Mouse (Mus musculus): ENCODE measurements around the gene Igdcc4. TPM values are rescaled to one million over a fixed set of nuclear protein-coding genes. Genes with fewer than 3 reads are reported as not detected.

The Igdcc4 gene
- 22.3 TPM for polyA plus RNA-seq (2014; fragmentation: Illumina TruSeq; extraction: RNeasy Lipid Tissue Mini Kit (QIAGEN cat#74804); ENCODE audit: low read depth, low replicate concordance)

DNA sequence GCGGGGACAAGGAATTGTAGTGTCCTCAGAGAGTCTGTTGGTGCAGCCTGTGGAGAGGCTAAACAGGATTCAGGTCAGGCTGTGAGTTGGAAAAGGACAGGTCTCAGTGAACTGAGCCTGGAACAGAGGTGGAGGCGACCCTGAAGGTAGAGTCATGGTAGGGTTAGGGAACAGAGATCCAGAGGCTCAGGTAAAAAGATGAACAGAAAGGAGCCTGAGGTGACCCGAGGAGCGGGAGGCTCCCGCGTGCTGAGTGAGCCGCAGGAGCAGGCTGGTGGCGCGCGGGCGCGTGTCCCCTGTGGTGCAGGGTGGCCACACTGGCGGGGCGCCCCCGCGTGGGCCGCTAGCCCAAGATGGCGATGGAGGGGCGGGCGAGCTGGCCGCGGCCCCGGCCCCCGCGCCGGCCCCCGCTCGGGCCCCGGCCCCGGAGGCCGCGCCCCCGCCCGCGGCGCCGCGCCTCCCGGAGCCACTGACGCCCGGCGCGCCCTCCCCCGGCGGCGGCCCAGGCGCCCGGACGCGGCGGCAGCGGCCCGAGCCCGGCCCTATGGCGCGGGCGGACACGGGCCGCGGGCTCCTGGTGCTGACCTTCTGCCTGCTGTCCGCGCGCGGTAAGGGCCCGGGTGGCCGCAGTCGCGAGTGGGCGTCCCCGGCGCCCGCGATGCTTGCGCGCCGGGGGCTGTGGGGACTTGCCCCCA is at the start of gene Igdcc4:
Gene Igdcc4, plus strand, starts transcription at position 496 of the 695 bp plus-strand sequence.

DNA sequence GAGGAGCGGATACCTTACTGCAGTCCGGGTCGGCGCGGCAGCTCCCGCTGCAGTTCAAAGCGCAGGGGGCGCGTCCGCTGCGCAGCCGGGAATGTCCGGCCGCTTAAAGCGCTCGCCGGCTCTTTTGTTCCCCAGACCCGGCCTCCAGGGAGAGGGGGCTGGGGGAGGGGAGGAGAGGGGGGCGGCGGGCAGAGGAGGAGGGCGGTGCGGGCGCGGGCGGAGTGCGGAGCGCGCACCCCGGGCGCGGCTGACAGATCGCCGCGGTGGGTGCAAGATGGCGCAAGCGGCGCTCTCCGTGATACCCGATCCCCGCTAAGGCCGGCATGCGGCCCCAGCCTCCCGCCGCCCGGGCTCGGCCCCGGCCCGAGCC is 39.6 kb downstream of the Igdcc4 start, which contains the start of gene Igdcc3:
Gene Igdcc3, plus strand, starts transcription at position 254 of the 370 bp plus-strand sequence.

Other genes with a start within 250 kb of the Igdcc4 start
- gene Slc24a1, start 149.9 kb upstream of the Igdcc4 start, polyA plus RNA-seq (2014; fragmentation: Illumina TruSeq; extraction: RNeasy Lipid Tissue Mini Kit (QIAGEN cat#74804); ENCODE audit: low read depth, low replicate concordance) = not detected
- gene Ints14, start 140.6 kb upstream of the Igdcc4 start, polyA plus RNA-seq (2014; fragmentation: Illumina TruSeq; extraction: RNeasy Lipid Tissue Mini Kit (QIAGEN cat#74804); ENCODE audit: low read depth, low replicate concordance) = 18.0 TPM
- 105 TPM for gene Hacd3, start 79.8 kb upstream of the Igdcc4 start, polyA plus RNA-seq (2014; fragmentation: Illumina TruSeq; extraction: RNeasy Lipid Tissue Mini Kit (QIAGEN cat#74804); ENCODE audit: low read depth, low replicate concordance)
- gene Dpp8, start 69.1 kb upstream of the Igdcc4 start, polyA plus RNA-seq (2014; fragmentation: Illumina TruSeq; extraction: RNeasy Lipid Tissue Mini Kit (QIAGEN cat#74804); ENCODE audit: low read depth, low replicate concordance) = 181 TPM
- gene Igdcc3, start 39.7 kb downstream of the Igdcc4 start, polyA plus RNA-seq (2014; fragmentation: Illumina TruSeq; extraction: RNeasy Lipid Tissue Mini Kit (QIAGEN cat#74804); ENCODE audit: low read depth, low replicate concordance) = not detected
- 8.5 TPM for gene Parp16, start 93.9 kb downstream of the Igdcc4 start, polyA plus RNA-seq (2014; fragmentation: Illumina TruSeq; extraction: RNeasy Lipid Tissue Mini Kit (QIAGEN cat#74804); ENCODE audit: low read depth, low replicate concordance)
- 7.9 TPM for gene Cilp, start 163.7 kb downstream of the Igdcc4 start, polyA plus RNA-seq (2014; fragmentation: Illumina TruSeq; extraction: RNeasy Lipid Tissue Mini Kit (QIAGEN cat#74804); ENCODE audit: low read depth, low replicate concordance)
- 98.3 TPM for gene Clpx, start 192.8 kb downstream of the Igdcc4 start, polyA plus RNA-seq (2014; fragmentation: Illumina TruSeq; extraction: RNeasy Lipid Tissue Mini Kit (QIAGEN cat#74804); ENCODE audit: low read depth, low replicate concordance)
- 11.3 TPM for gene Pdcd7, start 244.6 kb downstream of the Igdcc4 start, polyA plus RNA-seq (2014; fragmentation: Illumina TruSeq; extraction: RNeasy Lipid Tissue Mini Kit (QIAGEN cat#74804); ENCODE audit: low read depth, low replicate concordance)